Mouse (Mus musculus) thymus, adult 2 months (tissue): Measurements from ENCODE around the gene Nmral1.

Source experiments
- CTCF ChIP-seq: fragments of 200-500 bp; IDR thresholded peaks from 2 replicates; pipeline ENCODE4 v1.5.1; 2012; ENCODE audit warnings: mild to moderate bottlenecking, control low read depth, low read length, moderate library complexity, borderline replicate concordance; ENCODE audit not compliant: control insufficient read depth, poor library complexity, insufficient read depth; ENCODE audit errors: extremely low read depth
- POLR2A ChIP-seq: fragments of 200-500 bp; IDR thresholded peaks from 2 replicates; pipeline ENCODE4 v1.6.1; 2012; ENCODE audit warnings: mild to moderate bottlenecking, low read length, control low read depth, moderate library complexity; ENCODE audit not compliant: control insufficient read depth, poor library complexity, insufficient read depth; ENCODE audit errors: extremely low read depth

DNA sequence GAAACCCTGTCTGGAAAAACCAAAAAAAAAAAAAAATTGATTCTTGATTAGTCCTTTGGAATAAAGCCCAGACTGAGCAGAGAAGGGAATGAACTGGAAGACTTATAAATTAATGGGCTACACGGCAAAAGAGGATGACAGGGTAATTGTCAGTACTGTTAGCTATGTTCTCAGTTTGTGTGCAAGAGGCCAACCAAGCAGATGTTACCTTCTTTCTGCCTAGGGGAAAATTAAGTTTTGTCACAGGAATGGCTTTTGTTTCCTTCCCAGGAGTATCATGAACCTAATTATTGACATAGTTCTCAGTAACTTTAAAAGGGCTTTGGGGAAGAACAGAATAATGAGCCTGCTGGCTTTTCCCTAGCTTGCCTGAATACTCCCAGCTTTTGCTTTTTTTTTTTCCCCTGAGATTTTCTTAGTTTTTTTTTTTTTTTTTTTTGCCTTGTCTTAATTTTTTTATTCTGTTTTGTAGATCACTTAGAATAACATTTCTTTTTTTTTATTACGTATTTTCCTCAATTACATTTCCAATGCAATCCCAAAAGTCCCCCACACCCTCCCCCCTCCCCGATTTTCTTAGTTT lies 11.7 kb upstream of the Nmral1 start:
- no peak for TF ChIP-seq CTCF
- no peak for TF ChIP-seq POLR2A
